Mouse (Mus musculus): ENCODE data around the gene Prickle3.

Prickle3 gene

DNA sequence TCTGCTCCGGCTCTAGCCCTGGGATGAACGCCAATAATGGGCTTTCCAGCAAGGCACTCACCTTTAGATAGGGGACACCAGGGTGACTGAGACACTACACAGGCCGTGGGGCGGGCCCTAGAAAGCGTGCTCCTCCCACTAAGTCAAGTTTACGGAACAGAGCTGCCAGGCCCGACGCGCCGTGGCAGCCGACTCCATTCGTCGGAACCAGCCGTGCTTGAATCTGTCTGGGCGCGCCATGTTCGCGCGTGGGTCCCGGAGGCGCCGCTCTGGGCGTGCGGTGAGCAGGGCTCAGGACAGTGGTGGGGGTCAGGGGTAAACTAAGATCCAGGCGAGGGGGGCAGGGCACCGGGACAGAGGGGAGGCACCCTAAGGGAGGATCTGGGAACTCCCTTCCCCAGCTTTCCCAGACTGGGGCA, at the start of gene Prickle3:
TSS of gene Prickle3 (plus strand) at position 40 of the 419 bp plus-strand sequence.
- no peak for DNase-seq (ENCODE audit: low read depth)

DNA sequence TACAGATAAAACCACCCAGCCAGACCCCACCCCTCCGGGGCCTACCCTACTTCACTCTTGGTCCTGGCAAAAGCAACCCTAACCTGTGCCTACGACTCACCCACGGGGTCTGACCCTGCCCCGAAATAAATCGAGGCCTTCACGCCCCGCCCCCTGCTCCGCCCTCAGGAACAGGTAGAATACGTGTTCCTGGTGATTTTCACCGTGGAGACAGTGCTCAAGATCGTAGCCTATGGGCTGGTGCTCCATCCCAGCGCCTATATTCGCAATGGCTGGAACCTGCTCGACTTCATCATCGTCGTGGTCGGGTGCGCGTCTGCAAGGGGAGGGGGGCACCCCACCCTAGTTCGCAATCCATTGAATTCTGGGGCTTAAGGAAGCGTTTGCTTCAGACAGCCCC, 47.0 kb upstream of the Prickle3 start:
- DNase-seq (ENCODE audit: low read depth), result no peak

- no peak for DNase-seq (ENCODE audit: low read depth)
Observed at GRCm38 (mm10) chrX:7610536-7611258, 46.4 kb upstream of the Prickle3 start.

- DNase-seq (ENCODE audit: low read depth), result no peak
Observed at GRCm38 (mm10) chrX:7617889-7618551, 39.0 kb upstream of the Prickle3 start.

- DNase-seq (ENCODE audit: low read depth), result no peak
Observed at GRCm38 (mm10) chrX:7632560-7632959, 24.5 kb upstream of the Prickle3 start.

DNA sequence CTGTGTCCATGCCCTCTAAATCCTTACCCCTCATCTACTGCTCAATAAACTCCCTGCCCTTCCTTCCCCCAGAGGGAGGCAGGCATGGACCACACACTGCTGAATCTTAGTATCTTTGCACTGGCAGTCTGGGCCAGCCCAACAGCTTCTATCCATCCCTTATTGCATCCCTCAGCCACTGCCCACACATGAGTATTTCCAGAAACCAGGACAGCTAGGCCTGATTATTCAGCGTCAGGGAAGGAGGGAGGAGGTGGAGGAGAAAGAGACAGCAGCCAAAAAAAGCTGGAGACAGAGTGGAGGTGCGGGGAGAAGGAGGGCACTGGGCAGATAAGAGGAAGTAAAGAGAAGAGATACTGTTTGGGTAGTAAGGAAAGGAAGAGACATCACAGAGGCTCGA, 22.0 kb upstream of the Prickle3 start:
- no peak for DNase-seq (ENCODE audit: low read depth)

- peak; percentile 69 for DNase-seq (ENCODE audit: low read depth)
Observed at GRCm38 (mm10) chrX:7638401-7639091, 18.5 kb upstream of the Prickle3 start, which contains the start of gene Syp. Syp (plus strand) TSS chrX:7638471.

- no peak for DNase-seq (ENCODE audit: low read depth)
Observed at GRCm38 (mm10) chrX:7639536-7640325, 17.3 kb upstream of the Prickle3 start.

DNA sequence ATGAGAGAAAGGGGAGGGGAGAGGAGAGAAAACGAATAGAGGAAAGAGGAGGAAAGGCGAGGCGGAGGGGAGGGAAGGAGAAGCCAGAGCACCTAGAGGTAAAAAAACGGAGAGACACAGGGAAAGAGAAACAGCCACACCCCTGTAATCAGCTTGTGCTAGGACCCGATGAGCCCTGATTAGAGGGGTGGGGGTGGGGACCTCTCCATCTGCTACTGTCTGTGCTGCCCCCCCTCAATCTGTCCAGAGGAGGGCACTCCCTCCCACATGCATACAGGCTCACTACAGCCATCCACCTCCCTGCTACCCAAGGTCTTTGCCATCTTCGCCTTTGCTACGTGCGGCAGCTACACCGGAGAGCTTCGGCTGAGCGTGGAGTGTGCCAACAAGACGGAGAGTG, 16.3 kb upstream of the Prickle3 start:
- DNase-seq (ENCODE audit: low read depth), result no peak

DNA sequence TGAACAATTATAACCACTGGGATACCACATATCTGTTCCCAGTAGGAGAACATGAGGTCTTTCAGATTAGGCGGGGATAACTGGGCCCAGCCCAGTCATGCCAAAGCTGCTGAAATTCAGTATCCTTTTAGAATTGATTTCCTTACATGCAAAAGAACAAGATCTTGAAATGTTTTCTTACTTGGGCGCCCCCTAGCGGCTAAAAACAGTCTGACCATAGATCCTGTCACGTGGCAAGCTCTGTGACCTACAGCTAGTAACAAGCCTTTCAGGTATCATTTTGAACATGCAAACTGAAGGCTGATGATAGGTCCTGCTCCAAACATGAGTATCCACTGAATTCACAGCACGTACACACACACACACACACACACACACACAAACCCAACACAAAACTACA, 11.7 kb upstream of the Prickle3 start:
- DNase-seq (ENCODE audit: low read depth), result peak; percentile 75

- peak; percentile 76 for DNase-seq (ENCODE audit: low read depth)
Observed at GRCm38 (mm10) chrX:7648671-7649304, 8.3 kb upstream of the Prickle3 start.

DNA sequence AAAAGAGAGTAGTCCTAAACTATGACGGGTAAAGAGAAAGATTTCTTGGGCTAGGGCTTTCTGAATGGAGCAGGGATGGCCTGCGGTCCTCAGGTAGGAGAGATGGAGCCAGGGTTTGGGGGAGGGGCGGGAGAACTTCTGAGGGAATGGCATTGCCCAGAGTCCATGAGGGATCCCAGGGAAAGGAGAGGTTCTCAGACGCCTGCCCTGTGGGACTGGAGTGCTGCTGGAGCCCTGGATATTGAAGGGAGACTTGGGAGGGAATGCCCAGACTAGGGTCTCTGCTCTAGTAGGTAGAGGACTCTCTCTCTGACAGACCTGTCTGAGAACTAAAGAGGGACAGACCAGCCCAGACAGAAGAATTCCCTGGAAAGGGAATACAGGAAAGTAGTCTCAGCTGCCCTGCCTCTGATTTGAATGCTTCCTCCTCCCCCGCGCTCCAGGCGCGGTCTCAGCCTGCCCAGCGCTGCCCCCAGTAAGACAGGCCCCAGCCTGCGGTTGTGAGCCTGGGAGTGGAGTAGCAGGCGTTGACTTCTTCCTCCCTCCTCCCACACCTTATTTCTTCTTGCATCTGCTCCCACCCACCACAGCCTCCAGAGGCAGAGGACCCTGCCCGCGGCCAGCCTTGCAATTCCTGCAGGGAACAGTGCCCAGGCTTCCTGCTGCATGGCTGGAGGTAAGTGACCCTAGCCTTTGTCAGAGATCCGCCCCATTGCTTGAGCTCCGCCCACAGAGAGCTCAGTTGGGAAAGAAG, 1.1 kb downstream of the Prickle3 start:
- DNase-seq (ENCODE audit: low read depth), result no peak

- no peak for DNase-seq (ENCODE audit: low read depth)
Observed at GRCm38 (mm10) chrX:7658785-7659589, 1.9 kb downstream of the Prickle3 start.

DNA sequence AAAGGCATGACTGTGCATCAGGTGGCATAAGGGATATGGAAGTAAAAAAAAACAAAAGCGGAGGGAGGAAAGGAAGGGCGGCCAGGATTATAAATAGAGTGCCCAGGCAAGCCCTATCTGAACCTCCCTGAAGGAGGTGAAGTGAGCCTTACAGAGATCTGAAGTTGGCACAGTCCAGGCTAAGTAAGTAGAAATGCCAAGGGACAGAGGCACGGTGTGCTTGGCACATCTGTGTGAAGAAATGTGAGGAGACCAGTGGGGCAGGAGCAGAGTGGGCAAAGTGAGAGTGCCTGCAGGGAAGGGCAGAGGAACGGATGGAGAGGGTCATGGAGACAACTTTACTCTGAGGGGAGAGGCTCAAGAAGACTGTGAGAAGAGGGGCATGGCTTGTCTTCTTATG, 4.0 kb downstream of the Prickle3 start:
- DNase-seq (ENCODE audit: low read depth), result no peak

DNA sequence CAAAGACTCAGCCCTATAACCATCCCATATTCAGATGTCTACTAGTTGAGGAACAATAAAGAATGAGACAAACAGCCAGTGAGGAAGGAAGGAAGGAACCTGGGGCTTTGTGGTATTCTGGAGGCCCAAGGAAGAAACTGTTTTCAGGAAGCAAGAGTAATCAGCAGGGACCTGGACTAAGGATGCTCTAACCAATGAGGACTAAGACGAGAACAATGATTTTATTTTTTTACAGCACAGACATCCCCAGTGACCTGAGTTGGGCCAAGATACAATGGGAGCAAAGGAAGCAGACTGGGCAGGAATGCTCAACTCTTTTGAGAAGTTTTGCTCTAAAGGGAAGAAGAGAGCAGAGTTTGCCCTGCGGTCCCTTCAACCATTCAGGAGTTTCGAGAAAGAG, 5.9 kb downstream of the Prickle3 start:
- DNase-seq (ENCODE audit: low read depth), result no peak

DNA sequence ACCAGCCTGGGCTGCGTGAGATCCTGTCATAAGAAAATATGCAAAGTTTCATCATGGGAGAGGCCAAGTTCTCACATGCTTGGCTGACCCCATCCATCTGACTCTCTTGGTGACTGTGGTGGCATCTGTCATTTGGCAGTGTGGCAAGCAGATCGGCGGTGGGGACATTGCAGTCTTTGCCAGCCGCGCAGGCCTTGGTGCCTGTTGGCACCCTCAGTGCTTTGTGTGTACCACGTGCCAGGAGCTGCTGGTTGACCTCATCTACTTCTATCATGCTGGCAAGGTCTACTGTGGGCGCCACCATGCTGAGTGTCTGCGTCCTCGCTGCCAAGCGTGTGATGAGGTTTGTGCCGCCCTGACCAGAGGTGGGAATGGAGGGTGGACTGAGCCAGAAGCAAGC, 7.7 kb downstream of the Prickle3 start:
- no peak for DNase-seq (ENCODE audit: low read depth)

DNA sequence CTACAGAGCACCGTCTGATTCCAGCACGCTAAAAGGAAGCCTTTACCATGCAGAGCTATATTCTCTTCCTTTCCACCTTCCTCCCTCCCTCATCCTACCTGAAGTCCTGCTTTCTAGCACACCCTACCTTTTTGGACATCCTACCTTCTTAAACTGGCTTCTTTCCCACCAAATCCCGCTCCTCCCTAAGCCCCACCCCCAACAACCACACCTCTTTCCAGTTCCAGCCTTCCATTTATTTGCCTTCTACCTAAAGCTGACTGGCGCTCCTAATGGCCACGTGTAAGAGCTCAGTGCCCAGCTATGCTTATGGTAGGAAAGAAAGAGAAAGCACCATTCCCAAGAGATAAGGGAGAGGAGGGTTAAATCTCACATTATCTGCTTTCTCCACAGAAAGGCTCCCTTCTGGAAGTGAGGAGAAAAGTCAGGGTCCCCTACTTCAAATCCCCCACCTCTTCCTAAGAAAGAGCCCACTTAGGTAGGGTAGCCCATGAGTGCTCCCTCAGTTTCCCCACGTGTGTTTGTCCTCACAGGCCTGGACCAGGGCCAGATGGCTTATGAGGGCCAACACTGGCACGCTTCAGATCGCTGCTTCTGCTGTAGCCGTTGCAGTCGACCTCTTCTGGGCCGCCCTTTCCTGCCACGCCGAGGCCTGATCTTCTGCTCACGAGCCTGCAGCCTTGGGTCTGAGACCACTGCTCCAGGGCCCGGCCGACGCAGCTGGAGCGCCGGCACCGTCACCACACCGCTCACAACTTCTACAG, 8.9 kb downstream of the Prickle3 start:
- DNase-seq (ENCODE audit: low read depth), result no peak

DNA sequence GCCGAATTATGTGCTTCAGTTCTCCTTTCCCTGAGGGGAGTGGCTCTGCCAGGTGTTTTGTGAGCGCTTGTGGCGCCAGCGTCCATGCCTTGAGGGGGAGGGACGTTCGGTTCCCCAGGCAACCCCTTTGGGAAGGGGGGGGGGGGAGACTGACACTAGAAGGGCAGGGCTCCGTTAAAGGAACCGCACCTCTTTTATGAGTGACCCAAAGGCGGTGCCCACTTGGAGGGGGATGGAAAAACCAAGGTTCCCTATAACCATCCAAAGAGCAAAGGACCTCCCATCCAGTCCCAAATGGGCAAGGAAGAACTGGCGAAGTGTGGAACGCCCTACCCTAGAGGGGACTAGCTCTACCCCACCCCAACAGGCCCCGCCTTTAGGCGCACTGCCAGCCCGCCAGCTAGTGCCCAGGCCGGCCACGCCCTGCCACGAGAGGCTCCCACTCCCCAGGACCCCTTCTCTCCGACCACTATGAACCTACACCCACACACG, 13.4 kb downstream of the Prickle3 start:
- DNase-seq (ENCODE audit: low read depth), result no peak
